14 mouse cellular contexts compared by ENCODE assay signal in the genomic region with DNA sequence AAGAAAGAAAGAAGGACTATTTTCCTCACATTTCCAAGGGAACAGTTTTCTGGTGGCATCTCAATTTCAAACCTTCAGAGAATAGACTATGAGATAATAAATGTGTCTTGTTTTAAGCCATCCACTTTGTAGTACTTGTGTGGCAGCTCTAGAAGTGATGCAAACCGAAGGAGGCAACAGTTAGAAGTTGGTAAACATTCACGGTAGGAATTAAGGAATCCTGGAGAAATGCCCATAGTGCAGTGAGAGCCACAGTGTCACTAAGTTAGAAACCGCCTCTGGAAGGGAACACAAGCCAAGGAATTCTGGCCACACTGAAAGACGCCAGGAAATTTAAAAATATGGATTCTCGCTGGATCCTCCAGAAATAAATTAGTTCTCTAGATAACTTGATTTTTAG.
"Had no signal": no experiment of that assay in that cellular context is flagged by ENCODE, and none has a peak within 500 bp of the region (broad histone marks: within the 10 kb centered on the region; RNA-seq: fewer than 3 reads in every experiment).

No protein-coding gene starts in this region.

- ATAC-seq: intestine, embryonic 15.5 days; midbrain, embryonic 16.5 days had no signal

- H3K27ac ChIP-seq: intestine, embryonic 15.5 days; limb, embryonic 13.5 days; liver, embryonic 14.5 days; midbrain, embryonic 12.5 days; neural tube, embryonic 13.5 days had no signal

- H3K4me3 ChIP-seq: intestine, embryonic 15.5 days; limb, embryonic 13.5 days; midbrain, embryonic 12.5 days; neural tube, embryonic 13.5 days had no signal

- H3K4me1 ChIP-seq: intestine, embryonic 15.5 days; limb, embryonic 13.5 days; midbrain, embryonic 12.5 days; neural tube, embryonic 13.5 days had no signal

- H3K27me3 ChIP-seq: intestine, embryonic 15.5 days; limb, embryonic 13.5 days; midbrain, embryonic 12.5 days; neural tube, embryonic 13.5 days had no signal

- DNase-seq: kidney, adult 18-20 months; layer of hippocampus, adult 9-11 months; layer of hippocampus, postnatal 36 days; lung, adult 2 months; lung, postnatal 14 days; retina, postnatal 1 day; right cerebral cortex, postnatal 25 days; thymus, postnatal 4 days had no signal

- H3K9me3 ChIP-seq: intestine, embryonic 15.5 days; limb, embryonic 13.5 days; midbrain, embryonic 12.5 days; neural tube, embryonic 13.5 days had no signal

- H3K9ac ChIP-seq: intestine, embryonic 15.5 days; limb, embryonic 13.5 days; liver, embryonic 14.5 days; midbrain, embryonic 12.5 days; neural tube, embryonic 13.5 days had no signal

- H3K36me3 ChIP-seq: intestine, embryonic 15.5 days; limb, embryonic 13.5 days; midbrain, embryonic 12.5 days; neural tube, embryonic 13.5 days had no signal

- H3K4me2 ChIP-seq: intestine, embryonic 15.5 days; limb, embryonic 13.5 days; midbrain, embryonic 12.5 days; neural tube, embryonic 13.5 days had no signal
